Mouse (Mus musculus): ENCODE results near the gene Msh5.

DNA sequence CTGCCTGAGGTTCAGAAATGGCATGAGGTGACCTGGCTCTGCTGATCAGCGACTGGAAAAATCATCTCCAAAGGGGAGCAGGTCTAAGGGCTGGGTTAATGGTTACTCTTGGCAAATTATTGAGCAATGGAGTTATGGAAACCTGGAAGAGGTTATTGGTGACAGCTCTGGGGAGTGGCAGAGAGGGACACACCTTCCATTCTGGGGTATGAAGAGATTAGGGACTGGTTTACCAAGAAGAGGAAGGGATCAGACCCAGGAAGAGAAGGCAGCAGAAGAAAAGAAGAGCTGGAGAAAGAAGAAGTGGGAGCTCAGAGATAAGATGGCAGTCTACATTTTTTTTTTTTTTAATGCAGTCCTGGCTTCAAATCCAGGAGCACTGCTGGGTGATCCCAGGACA lies 1.1 kb upstream of the Msh5 start:
- TF ChIP-seq CTCF (conservative IDR thresholded peaks at IDR 0.05; ENCODE audit: insufficient read depth, insufficient read length, low read depth, low read length), result no peak
- TF ChIP-seq POLR2A (IDR thresholded peaks at IDR 0.05; ENCODE audit: low read depth, low read length), result no peak

Data from kidney, adult 2 months (tissue).